Mouse (Mus musculus) skeletal muscle tissue, adult 2 months (tissue): ENCODE results near the gene Pkdrej.
A peak's percentile ranks its signal among the peaks of the same experiment; 100 is the strongest.
"Not testable (repeated sequence)": the region's sequence is repeated elsewhere in the genome, so short reads cannot be mapped to it uniquely, and the experiment has no call there.

ENCODE experiments used
- DNase-seq: peaks from one replicate; pipeline ENCODE4 v3.0.0-alpha.2; 2012; ENCODE audit warnings: low read depth, low spot score

The Pkdrej gene

GRCm38 (mm10) chr15:85821203-85822010, at the start of gene Pkdrej:
Gene Pkdrej, minus strand, starts transcription at chr15:85821734.
- no peak for DNase-seq

GRCm38 (mm10) chr15:85867696-85868095, 46.2 kb upstream of the Pkdrej start:
- peak; percentile 55 for DNase-seq

- DNase-seq: not testable (repeated sequence)
Measured at GRCm38 (mm10) chr15:85865913-85866312, 44.4 kb upstream of the Pkdrej start.

DNA sequence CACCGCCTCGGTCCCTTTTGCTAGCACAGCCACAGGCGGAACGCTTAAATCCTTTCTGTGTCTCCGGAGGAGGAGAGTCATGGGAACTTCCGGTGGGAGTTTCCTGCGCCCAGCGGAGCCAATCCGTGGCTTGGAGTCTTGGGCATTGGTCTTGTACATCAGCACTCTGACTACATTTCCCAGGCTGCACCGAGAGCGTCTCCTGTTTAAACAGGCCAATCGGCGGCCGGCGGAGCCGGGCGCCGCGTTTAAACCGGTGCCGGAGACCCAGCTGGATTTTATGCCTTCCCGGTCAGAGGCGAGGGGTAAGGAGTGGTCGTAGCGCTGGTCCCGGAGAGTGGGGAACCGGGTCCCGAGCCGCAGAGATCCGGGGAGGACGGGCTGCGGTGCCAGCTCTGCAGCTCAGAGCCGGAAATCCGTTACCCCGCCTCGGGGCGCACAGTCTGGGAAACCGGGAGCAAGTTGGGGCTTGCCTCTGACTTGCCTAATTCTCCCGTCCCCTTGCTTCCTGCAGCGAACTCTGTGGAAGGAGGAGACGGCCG, 38.0 kb upstream of the Pkdrej start, which contains the start of gene Gtse1:
Gene Gtse1 (plus strand): TSS at position 256 of the 542 bp plus-strand sequence.
- peak; percentile 93 for DNase-seq

DNA sequence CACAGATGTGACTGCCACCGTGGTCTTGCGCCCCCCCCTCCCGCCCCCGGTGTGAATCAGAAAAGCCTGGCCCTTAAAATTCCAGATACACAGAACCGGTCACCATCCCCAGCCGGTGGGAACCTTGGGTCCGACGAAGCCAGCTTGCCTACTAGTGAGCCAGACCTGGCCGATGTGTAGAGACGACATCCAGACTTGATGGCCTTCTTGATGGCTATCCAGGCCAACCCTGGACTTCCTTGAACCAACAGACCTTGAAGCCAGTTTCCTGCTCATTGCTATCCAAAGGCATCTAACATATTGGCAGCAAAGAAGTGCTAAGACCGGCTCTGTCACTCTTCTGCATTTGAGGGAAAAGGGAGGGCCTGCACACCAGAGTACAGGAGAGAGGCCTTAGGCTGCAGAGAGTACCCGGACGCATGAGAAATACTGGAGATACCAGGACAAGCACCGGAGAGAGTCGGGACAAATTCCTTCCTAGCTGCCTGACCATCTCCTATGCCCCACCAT, 37.5 kb upstream of the Pkdrej start:
- DNase-seq: no peak

DNA sequence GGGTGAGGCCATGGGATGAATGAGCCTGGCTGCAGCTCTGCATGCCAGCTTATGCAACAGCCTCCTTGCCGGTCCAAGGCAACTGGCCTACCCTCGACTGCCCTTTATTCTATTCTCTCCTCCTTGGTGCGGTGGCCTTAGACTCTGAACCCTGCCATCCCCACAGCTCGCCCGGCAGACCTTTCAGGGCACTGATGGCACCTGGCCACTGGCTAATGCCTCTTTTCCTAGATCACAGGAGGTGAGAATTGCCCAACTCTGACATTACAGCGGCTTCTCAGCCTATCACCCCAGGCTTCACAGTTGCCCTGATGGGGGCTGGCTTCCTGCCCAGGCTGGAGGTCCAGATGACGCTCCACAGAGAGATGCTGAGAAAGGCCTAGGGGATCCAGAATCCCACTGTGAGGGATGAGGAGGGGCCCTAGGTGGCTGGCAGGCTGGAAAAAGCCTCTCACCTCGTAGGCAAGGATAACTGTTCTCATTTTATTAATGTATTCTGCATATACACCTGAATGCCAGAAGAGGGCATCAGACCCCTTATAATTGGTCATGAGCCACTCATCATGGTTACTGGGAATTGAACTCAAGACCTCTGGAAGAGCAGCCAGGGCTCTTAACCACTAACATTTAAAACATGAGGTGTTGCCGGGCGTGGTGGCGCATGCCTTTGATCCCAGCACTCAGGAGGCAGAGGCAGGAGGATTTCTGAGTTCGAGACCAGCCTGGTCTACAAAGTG, 30.3 kb upstream of the Pkdrej start:
- DNase-seq: no peak

GRCm38 (mm10) chr15:85845071-85845470, 23.5 kb upstream of the Pkdrej start:
- DNase-seq: no peak

GRCm38 (mm10) chr15:85841796-85842360, 20.3 kb upstream of the Pkdrej start:
- DNase-seq: no peak

DNA sequence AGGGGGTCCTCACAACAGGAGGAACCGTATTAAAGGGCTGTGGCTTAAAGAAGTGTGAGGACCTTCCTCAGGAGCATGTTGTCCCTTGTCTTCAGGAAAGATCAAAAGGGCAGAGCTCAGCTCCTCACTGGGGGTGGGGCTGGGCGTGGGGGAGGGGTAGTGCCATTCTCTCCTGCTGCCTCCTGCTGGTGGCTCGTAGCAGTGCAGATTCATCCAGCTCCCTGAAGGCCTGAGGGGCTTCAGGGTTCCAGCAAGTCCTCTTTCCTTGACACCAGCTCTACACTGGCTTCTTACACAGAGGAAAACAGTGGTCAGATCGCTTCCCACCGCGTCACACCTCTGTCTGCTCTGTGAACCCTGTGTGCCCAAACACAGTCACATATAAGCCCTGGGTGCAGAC, 19.4 kb upstream of the Pkdrej start:
- no peak for DNase-seq

DNA sequence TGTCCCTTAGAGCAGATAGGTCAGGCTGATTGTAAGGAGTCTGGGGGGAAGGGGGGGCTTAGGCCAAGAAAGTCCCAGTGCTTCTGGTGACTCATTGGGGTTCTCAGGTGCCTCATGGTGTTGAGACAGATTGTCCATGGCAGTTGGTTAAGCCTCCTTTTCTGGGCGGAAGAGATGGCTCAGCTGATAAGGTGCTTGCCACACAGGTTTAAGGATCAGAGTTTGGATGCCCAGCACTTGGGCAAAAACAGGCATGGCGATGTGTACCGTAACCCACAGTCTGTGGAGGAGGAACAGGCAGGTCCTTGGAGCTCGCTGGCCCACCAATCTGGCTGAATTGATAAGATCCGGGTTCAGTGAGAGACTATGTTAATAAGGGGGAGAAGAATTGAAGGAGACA, 15.4 kb upstream of the Pkdrej start:
- DNase-seq: no peak

DNA sequence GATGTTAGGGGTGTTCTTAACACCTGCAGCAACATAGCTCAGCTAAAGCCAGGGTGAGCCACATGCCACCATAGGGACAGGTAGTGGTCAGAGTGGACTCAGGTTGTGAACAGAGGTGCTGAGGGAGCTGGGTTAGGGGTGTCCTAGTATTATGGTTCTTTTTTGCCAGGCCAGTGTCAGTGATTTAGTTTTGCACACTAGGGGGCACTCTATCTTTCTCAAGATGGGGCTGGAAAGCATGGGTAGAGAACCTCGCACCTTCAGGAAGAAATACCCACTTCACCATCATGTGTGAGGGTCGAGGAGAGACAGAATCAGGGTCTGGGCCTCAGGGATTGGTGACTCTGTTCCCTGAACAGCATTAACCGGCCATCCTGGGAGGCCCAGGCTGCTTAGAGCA, 13.8 kb upstream of the Pkdrej start:
- no peak for DNase-seq

DNA sequence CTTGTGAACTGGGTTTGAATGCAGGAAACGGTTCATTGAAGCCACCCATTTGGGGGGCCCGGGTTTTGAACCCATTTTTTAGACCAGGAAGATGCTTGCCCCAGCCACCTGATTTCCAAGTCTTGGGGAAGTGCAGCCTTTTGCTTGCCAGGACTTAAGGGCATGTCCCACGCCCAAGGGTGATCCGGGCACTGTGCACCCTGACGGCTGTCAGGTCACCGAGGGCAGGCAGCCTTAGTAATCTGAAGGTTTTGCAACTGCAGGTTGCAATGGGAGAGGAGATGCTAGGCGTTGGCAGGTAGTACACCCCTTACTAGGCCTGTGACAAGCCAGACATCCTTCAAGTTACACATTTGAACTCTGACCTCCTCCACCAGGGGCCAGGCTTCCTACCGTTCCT, 11.1 kb upstream of the Pkdrej start:
- DNase-seq: no peak

- DNase-seq: peak; percentile 80
Measured at GRCm38 (mm10) chr15:85831954-85832590, 10.5 kb upstream of the Pkdrej start, which contains the start of gene Ttc38. Gene Ttc38, plus strand, starts transcription at chr15:85832306.

- no peak for DNase-seq
Measured at GRCm38 (mm10) chr15:85829470-85829869, 7.9 kb upstream of the Pkdrej start.

DNA sequence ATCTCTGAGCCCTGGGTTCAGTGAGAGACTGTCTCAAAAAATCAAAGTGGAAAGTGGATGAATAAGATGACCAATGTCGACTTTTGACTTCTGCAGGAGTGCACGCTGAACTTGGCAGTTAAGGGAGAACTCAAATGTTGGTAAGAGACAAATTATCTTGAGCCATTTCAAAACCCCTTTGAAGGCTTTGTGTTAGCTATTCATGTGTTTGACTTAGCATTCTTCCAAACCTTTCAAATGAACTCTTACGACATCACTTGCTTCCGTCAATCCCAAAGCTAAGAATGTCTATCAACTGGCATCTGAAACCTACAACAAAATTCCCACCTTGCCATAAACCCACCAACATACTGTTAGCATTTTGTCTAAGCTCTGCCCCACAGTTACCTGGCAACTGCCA, 6.5 kb upstream of the Pkdrej start:
- DNase-seq: no peak

DNA sequence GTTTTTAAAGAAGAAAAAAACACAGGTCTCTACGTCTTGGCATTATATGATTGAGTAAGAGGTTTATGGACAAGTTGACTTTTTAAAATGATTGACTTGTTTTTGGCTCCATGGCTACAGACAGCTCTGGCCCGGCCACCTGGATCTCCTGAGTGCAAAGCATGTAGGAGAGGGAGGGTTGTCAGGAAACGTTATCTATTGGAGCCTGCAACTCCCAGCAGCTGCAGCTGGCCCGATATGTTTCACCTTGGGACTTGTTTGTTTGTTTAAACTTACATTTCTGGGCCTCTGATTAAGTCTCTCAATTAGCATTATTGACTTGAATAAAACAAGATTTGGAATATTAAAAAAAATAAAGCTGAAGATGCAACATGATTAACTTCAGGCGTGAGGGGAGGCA, 5.1 kb upstream of the Pkdrej start:
- no peak for DNase-seq

DNA sequence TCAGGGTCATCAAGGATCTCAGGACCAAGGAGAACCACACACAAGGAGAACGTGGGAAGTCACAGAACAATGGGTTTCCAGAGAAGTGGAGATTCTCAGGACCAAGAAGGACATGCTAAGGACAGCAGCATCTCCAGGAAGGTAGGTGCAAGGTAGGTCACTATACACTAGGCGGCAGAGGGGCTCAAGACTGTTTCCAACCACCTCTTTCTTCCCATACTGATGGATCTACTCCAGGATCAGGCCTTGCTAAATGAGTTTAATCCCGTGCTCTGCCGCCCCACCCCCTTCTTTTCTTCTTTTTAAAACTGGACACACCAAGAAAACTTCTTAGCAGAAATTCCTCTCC, 451 bp upstream of the Pkdrej start:
- DNase-seq: no peak

DNA sequence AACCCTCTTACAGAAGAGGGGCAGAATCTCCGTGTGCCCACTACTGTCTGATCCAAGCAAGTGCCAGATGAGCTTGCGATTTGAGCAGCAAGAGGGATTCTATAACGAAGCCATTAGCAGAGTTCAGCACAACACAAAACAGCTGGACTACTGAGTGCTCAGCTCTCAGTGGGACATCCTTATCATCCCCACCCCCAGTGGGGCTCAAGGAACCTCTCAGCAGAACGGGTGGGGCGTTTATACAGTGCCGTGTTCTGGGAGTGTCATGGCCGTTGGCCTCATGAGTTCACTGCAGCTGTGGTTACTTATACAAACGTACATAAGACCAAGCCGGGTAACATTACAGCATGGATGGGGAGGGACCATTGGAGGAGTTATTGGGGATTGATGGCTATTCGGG, 8.1 kb downstream of the Pkdrej start:
- DNase-seq: no peak

DNA sequence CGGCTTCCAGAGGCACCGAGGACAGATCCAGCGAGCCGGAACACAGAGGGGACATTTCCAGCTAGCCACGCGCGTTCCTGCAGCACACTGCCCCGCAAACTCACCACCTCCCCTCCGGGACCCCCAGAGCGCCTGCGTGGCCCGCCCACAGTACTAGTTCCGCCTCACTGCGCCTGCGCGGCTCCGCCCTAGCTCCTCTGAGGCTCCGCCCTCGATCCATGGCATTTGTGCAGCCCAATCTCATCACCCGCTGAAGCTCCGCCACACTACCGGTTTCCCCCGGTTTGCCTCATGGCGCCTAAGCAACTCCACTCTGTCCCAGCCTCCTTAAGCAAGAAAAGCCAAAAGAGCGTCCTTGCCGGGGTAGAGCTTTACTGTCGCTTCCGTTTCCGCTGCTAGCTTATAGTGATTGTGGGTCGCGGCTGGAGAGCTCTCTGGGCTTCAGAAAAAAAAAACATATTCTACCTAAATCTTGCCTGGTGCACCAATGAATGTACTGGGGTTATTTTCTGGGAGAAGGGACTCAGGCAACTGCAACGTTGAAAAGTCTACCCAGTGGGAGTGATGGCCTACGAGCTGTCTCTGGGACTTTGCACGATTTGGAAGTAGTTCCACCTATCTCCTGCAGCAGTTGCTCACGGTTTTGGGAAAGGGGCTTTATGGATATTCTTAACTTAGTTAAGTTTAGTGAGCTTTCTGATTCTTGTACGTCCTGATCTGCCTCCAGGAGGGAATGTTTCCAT, 9.8 kb downstream of the Pkdrej start, which contains the start of gene Cdpf1:
Gene Cdpf1 (minus strand): TSS at position 163 of the 743 bp plus-strand sequence.
- DNase-seq: peak; percentile 98

GRCm38 (mm10) chr15:85810806-85811521, 10.6 kb downstream of the Pkdrej start:
- DNase-seq: peak; percentile 89
